Mouse (Mus musculus): ENCODE measurements around the gene Sult1c2. TPM values are rescaled to one million over a fixed set of nuclear protein-coding genes. Genes with fewer than 3 reads are reported as not detected.

Gene Sult1c2
- total RNA-seq (2023) = not detected

DNA sequence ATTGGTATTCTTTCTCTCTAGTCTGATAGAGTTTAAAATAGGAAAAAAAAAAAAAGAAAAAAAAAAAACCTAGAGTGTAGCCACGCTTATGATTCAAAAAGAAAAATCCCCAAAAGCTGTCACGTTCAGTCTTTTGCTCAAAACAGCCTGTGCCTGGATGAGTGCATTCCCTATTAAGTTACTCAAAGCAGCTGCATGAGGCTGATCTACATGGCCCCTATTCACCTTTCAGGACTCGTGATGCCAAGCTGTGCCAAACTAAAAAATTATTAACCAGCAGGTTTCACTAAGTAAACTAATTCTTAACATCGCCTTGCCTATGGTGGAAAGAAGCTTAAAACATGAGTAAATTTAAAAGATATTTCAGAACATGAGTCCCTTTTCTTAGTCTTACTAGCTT lies at the start of gene Sult1c2:
Sult1c2 (minus strand) TSS at position 134 of the 400 bp plus-strand sequence.

Other genes starting within 250 kb of the Sult1c2 start
- under 1 TPM; 0.18 to 0.21 TPM for gene Sgo1, start 157.0 kb downstream of the Sult1c2 start, total RNA-seq (2023)
- gene Sult1c1, start 144.3 kb upstream of the Sult1c2 start, total RNA-seq (2023) = under 1 TPM in 1 of 2 experiments, not detected in 1; 0.31 TPM